Mouse (Mus musculus) heart, postnatal 14 days (tissue): ENCODE measurements around the gene Kidins220. TPM values are rescaled to one million over a fixed set of nuclear protein-coding genes. Genes with fewer than 3 reads are reported as not detected.
A peak's percentile ranks its signal among the peaks of the same experiment; 100 is the strongest.

Source experiments
- DNase-seq, 2 experiments: peaks; one replicate each; pipeline ENCODE4 v3.0.0; 2021 to 2022
- intact Hi-C: fragments of 180-260 bp; cut with DNase I; formaldehyde crosslinking; loops from one replicate; pipeline ENCODE4 v1.15.1; 2025
- total RNA-seq, 2 experiments: library from RNA; stranded (reverse); gene quantifications; 2 replicates each; pipeline ENCODE4 v1.2.3; 2021

The Kidins220 gene
- total RNA-seq, 2 experiments from 2014 or later, result 91.8 to 102 TPM

DNA sequence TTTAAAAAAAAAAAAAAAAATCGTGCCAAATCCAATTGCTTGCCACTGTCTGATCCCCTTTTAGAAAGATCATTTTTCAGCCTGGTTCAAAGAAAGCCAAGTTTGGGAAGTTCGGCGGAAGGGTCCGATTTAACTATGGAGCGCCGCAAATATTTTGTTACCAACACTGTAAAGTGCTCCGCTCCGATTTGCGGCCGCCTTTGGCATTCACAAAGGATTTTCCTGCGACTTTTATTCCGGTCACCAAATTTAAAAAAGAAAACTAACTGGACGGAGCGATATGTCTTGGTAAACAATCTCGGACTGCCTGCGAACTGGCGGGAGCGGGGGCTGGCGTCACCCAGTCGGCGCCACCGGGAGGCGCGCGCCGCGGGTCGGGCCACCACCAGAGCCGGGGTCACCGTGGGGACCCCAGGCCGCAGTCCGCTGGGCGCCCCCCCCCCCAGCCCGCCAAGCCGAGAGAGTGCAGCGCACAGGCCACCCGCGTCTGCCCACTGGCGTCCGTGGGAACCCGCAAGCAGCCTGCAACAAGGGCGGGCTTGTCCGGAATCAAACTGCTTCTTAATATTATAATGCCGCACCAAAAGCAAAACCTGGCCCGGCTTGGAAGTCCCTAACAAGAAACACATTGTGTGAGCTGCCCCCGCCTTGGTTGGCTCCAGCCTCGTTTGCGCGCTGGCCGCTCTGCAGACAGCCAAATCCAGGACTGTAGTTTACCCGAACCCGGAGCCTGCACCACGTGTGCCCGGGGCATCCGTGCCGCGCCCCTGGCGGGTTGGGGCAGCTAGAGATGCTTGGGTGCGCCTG lies 125.9 kb downstream of the Kidins220 start:
- intact Hi-C loops, result loop anchor here (1.0 kb wide), 1 partner anchor 17 kb away; no protein-coding TSS in a partner anchor
- DNase-seq, result peak; percentile 68 to 71

DNA sequence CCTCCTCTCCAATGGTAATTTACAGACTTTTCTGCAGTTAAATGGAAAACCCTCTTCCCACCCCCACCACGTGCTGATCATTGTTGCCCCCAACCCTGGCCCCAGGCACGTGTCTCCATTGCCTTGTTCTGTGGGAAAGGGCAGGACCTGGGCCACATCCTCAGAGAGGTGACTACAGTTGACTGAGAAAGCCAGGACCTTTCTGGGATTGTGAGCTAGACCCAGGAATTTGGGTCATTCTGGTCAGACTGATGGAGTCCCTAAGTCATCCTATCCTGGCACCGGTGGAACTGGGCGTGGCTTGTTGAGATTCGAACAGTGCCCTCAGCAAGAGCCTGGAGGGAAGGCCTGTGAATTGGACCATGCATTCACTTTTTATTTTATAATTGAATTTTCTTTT lies 126.7 kb downstream of the Kidins220 start:
- peak; percentile 5 to 29 for DNase-seq
- intact Hi-C loops, result loop anchor here (1.0 kb wide), 1 partner anchor 16 kb away; no protein-coding TSS in a partner anchor

GRCm38 (mm10) chr12:25103911-25104310 lies 129.2 kb downstream of the Kidins220 start:
- no peak for DNase-seq
- intact Hi-C loops, result no loop called here

GRCm38 (mm10) chr12:25104541-25104940 lies 129.8 kb downstream of the Kidins220 start:
- intact Hi-C loops, result no loop called here
- DNase-seq, result no peak

GRCm38 (mm10) chr12:25108865-25109264 lies 134.1 kb downstream of the Kidins220 start:
- no peak for DNase-seq
- intact Hi-C loops, result no loop called here

DNA sequence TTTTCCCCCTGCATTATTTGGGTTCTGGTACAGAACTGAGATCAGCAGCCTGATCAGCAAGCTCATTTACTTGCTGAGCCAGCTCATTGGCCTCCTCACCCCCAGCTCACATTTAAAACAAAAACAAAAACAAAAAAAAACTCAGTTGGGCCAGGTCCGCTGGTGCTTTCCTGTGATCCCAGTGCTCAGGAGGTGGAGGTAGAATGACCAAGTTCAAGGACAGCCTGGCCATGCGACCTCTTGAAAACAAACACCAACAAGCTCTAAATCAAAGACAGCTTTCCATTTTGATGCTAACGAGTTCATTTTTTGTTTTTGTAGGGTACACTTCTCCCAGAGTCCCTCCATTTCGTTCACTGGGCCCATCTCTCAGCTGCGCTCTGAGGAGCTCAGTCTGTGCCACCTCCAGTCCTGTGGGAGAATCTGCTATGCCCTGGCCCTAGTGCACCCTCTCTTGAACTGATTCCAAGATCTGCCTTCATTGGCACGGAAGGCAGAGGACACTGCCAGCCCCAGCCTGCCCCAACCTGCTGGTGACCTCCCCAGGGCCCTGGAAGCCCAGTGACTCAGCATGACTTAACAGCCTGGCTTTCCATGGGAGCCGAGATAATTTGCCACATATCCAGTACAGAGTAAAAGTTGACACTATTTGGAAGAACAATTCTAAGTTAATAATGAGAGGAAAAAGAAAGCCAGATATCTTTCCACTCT lies 135.4 kb downstream of the Kidins220 start:
- intact Hi-C loops, result no loop called here
- DNase-seq, result peak; percentile 36 to 66

DNA sequence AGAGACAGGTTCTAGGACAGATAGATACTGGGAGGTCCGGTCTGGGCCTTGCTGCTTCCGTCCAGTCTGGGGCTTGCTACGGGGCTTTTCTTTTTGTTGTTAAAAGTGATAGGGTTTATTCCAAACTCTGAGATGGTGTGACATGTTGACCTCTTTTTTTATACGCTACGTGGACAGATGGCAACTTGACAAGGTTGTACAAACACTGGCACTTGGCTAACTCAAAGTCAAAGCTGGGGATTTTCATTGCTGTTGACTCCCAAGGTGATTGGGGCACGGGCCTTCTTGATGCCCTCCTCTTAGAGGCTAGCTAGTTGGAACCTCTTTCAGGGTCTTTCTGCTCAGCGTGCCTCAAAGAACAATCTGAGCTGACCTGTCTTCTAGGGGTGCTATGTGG lies 136.0 kb downstream of the Kidins220 start:
- DNase-seq, result no peak
- intact Hi-C loops, result no loop called here

Other genes with a start within 250 kb of the Kidins220 start
- 10 to 100 TPM; 12.6 to 14.6 TPM for gene Mboat2, start 144.0 kb upstream of the Kidins220 start, total RNA-seq
- gene Id2, start 122.2 kb downstream of the Kidins220 start, total RNA-seq, result 10 to 100 TPM; 13.6 to 14.6 TPM